Mouse (Mus musculus): ENCODE data around the gene Tmem123.

The Tmem123 gene

DNA sequence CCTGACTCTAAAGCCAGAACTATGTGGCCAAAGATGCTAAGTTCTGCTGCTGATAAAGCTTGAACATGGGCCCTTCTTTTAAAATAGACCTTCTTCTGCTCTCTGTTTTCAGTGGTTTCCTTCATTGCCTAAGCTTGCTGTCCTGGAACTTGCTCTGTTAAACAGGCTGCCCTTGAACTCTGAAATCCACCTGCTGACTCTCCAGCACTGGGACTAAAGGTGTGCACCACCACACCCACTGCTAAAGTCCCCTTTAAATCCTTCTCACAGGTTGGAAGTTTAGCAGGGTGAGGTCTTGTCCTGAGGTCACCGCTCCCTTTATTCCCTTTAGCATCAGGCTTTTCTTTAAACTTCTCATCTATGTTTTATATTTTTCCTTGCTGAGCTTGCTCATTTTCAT, 13.1 kb downstream of the Tmem123 start:
- no peak for DNase-seq

DNA sequence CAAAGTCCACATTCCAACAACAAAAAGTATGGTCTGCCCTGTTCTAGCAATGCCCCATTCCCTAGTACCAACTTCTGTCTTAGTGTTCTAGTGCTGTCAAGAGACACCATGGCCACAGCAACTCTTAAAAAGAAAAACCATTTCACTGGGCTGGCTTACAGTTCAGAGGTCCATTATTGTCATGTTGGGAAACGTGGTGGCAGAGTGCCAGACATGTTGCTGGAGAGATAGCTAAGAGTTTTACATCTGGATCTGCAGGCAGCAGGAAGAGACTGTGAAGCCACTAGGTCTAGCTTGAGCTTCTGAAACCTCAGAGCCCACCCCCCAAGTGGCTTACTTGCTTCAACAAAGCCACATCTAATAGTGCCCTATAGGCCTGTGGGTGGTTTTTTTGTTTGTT, 13.8 kb downstream of the Tmem123 start:
- DNase-seq, result no peak

DNA sequence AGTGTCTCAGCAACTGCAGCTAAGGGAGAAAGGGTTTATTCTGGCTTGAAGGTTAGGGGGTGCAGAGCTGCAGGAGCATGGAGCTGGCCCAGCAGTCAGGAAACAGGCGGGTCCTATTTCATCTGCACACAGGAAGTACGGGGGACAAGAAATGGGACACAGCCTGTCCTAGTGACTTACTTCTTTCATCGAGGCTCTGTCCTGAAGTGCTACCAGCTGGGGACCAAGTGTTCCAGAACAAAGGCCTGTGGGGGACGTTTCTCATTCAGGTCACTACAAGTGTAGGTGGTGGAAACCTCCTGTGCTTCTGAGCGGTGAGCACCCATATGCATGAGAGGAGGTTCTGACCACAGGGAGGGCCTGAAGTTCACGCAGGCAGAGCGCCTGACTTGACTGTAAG, 14.9 kb downstream of the Tmem123 start:
- DNase-seq, result no peak

DNA sequence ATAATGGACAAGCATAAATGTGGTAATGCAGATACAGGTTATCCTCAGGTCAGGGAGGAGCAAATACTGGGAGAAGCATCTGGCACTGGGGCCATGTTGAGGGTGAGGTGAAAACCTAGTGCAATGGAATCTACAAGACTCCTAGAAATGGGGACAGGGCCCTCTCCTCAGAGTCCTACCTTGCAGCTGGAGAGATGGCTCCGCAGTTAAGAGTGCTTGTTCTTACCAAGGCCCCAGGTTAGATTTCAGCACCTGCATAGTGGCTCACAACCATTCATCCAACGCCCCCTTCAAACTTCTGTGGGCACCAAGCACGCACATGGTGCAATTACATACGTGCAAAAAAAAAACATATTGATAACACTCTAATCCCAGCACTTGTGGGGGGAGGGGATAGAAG, 15.9 kb downstream of the Tmem123 start:
- no peak for DNase-seq

DNA sequence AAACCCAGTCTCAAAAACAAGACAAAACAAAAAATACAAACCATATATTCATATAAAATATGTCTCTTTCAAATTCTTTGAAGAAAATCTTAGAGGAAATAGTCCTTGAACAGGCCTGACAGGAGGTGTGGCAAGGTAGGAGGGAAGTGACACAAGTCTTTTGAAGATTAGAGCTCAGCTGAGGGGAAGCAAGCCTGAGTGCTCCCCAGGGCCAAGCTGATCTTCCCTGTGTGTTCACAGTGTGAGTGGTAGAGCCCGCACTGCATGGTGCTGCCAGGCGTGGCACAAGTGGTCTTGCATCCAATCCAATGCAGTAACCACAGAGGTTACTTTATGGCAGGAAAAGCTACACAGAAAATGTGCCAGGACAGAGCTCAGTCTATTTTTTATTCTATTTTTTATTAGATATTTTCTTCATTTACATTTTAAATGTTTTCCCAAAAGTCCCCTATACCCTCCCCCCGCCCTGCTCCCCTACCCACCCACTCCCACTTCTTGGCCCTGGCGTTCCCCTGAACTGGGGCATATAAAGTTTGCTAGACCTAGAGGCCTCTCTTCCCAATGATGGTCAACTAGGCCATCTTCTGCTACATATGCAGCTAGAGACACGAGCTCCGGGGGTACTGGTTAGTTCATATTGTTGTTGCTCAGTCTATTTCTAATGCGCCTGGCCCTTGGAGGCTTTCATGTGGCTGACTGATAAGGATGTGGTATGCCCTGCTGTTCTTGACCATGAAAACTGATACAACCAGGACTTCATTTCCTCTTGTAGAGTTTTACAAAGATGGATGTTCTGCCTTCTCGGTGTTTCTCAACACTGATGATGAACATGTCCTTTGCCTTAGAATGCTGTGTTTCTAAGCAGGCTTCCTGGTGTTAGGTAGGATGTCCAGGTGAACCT, 16.7 kb downstream of the Tmem123 start:
- DNase-seq, result no peak

DNA sequence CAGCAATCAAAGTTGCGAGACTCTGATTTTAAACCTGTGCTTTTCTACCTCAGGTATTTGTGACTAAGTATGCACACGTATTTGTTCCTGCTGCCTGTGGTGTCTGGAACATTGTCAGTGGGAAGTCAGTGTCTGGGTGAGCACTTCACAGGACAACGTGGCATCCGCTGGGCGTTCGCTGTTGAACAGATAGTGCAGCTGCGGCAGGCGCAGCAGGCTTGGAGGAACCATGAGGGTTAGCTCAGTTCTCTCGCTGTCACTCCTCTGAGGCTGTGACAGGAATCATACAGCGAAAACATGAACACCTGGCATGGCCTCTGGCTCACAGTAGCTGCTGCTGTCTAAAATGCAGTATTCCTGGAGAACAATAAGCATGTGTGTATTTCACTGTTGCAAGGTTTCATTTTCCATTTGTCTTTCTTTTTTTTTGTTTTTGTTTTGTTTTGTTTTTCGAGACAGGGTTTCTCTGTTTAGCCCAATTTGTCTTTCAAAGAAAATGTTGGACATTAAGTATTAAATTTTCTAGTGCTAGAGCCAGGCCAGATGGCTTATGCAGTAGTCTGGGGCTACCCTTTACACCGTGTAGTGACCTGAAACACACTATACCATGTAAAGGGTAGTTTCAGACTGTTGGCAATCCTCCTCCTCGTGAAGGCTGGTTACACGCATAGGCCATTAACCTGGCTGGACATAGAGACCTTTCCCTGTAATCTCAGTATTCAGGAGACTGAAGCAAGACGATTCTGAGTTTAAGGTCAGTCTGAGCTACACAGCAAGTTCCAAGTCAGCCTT, 20.2 kb downstream of the Tmem123 start:
- no peak for DNase-seq

DNA sequence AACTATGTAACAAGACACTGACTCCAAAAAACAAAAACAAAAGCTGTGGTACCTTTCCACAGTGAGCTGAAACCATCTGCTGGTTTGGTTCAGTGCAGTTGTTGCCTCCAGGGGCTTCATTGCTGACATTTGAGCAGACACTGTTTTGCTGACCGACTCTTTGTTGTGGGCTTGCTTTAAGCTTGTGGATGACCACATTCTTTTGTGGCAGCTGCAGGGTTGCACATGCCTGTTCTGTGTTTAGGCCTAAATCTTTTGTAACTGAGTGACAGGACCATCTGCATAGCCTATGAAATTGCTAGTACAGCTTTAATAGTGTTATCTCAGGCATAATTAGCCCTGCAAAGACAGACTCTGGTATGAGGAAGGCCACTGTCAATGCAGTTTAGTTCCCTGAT, 20.8 kb downstream of the Tmem123 start:
- peak; percentile 47 for DNase-seq

DNA sequence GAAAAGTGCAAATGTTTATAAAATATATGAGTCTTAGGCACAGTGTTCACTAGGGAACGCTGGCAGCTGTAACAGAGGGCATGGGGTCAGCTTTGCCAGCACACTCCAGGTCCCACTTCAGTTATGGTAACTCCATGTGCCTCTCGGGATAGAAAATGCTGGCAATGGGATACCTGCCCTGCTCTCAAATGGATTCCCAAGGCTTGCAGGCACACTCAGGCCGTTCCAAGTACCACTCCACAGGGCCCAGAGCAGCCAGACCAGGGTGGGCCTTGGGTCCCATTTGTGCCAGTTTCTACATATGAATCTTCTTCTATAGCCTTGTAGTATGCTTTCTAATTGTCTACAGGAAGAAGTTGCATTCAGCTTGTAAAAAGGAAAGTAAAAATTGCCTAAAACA, 21.6 kb downstream of the Tmem123 start:
- DNase-seq, result no peak

DNA sequence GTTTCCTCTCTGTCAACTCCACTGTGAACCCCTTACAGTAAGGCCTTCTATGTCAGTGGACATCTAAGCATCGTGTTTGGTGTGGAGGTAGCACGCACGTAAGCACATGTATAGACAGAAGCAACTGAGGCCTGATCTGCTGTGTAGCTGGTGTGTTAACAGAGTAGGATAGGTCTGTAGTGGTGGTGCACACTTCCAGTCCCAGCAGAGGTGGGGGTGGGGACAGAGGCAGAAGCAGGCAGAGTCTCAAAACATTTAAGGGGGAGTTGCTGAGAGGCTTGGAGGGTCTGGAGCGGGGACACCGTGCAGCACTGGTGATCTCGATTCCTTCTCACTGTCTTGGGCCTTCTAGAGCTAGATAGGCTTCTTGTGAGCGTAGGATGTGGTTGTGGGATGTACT, 22.2 kb downstream of the Tmem123 start:
- DNase-seq, result no peak

DNA sequence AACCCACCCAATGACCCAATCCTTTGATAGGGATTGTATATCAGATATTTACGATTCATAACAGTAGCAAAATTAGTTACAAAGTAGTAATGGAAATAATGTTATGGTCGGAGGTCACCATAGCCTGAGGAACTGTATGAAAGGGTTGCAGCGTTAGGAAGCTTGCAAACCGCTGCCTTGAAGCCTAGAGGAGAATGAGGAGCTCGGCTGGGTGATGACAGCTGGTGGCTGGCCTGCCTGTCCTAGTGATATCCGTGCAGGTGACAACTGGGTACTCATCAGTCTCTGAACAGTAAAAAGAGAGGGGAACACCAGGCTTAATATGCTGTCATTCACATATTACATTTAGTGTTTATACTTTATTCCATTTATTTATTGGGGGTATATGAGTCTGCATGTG, 24.6 kb downstream of the Tmem123 start:
- no peak for DNase-seq

DNA sequence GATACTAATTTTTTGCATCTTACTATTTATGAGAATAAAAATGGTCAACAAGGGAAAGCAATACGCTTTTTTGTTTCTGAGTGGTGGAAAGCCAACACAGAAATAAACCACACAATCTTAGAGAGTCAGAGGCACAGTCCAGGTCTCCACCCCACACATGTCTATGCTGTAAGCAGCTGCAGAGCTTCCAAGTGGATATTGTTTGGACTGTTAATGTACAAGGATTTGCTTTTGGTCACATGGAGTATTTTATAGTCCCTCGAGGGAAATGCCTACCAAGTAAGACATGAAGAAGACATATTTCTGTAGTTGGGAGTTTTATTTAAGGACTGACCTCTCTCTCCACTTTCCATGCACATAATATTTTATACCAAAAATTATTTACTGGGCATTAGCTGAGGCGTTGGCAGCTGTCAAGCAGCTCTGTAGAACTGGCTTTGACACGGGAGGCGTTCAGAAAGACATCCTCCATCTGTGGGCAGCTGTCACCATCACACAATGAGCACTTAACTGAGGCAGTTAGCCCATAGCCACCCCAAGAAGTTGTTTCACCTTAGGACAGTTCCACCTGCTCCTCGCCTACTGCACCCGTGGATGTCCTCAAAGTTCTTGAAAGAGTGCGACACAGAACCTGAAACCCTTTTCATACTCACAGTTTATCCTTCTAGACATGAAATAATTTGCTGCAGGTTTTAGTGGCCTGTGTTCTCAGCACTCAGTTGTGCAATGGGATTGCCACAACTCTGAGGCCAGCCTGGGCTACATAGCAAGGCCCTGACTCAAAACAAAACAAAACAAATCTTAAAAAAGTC, 26.1 kb downstream of the Tmem123 start:
- DNase-seq, result no peak

DNA sequence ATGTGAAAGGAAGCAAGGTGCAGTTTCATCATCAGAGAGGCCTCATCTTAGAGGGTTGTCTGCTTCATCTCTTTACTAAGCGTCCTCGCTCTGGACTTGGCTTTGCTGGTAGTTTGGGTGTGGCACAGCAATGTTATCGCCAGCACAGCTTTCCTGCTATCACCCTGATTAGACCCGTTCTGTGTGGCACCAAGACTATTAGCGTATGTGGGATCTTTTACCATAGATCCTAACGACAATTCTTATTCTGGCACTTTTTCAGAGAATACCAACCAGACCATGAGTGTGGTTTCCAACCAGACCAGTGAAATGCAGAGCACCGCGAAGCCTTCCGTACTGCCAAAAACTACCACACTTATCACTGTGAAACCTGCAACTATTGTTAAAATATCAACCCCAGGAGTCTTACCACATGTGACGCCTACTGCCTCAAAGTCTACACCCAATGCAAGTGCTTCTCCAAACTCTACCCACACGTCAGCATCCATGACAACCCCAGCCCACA, 26.8 kb downstream of the Tmem123 start:
- no peak for DNase-seq

DNA sequence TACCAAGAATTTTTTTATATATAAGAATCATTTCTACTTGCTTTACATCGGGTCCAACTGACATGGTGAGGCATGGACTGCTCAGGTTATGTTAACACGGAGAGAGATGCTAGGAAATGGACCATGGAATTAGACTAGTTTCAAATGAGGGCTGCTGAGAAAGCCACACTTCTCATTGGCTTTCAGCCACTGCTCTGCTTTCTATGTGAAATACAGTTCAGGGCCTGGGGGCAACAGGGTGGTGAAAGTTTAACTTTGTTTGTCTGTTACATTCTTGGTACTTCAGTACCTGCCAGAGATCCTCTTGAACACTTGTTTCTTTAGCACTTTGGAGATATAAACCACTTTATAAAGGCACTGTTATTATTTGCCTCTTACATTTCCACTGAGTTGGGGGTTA, 29.7 kb downstream of the Tmem123 start:
- no peak for DNase-seq

DNA sequence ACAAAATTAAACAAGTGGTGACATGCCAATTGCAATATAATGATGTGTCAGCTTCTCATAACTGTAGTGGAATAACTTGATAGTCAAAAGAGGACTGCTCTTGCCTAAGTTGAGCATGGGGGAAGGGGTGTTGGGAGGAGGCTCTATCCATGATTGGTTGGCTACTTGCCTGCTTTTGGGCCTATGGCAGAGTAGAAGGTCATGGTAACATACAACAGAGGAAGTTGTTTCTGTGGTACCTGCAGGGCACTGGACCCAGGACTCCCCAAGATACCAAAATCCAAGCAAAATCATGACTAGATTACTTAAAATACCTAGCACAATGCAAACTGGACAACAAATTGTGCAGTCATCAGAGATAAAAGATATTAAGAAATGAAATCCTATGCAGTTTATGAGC, 31.7 kb downstream of the Tmem123 start:
- DNase-seq, result no peak

DNA sequence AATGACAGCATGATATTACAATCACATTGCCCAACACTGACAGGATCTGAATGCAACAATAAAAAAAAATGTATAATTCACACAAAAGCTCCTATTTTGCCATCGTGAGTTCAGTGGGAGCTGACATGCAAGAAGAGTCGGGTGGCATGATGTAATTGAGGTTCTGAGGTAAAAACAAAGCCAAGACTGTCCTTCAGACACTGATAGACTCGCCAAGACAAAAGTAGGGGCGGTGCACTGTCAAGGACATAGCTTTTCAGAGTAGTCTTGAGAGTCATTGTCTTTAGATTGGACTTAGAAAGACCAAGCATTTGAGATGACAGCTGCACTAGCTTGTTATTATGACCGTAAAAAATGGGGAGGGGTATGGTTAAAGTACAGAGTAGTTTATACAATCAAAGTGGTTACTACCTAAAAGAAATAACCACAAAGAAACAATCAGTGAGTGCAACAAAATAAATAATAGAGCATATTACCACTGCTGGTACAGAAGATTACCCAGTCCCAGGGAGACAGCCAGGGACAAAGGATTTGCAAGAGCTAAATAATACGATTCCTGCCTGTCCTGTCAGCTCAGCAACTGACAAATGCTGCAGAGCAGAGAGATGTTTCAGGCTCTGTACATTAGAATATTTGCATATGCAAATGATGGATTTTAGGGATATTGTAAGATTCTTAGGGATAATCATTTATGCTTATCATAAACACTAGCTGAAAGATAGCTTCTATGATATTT, 32.5 kb downstream of the Tmem123 start:
- DNase-seq, result no peak

DNA sequence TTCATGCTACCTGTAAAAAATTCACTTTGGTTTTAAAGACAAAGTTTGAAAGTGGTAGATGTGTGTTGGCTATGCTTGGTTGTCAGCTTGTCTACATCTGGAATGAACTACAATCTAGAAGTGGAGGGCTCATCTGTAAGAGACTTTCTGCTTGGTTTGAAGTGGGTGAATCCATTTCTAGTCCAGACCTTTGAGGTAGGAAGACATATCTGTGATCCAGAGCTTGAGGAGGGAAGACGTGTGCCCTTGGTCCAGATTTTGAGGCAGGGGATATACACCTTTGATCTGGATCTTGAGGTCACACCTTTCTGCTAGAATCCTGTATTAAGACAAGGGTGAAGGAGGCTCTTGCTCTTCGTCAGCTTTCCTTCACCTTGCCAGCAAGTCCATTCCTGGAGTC, 33.7 kb downstream of the Tmem123 start:
- no peak for DNase-seq

DNA sequence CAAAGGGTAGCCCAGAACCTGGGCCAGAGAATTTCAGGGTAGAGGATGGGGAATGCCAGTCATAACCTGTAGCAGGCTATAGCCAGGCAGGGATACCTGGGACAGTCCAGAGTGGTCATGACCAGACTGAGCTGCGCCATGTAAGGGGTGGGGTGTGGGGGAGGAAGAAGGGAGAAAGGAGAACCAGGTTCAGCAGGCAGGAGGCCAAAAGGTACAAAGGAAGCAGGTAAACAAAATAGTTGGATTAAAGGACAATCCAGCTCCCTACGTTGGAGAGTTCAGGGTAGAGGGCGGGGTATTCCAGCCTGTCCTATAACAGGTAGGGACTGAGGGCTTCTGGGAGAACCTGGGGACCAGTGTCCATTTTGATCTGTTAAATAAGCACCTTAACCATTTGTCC, 34.7 kb downstream of the Tmem123 start:
- DNase-seq, result no peak

DNA sequence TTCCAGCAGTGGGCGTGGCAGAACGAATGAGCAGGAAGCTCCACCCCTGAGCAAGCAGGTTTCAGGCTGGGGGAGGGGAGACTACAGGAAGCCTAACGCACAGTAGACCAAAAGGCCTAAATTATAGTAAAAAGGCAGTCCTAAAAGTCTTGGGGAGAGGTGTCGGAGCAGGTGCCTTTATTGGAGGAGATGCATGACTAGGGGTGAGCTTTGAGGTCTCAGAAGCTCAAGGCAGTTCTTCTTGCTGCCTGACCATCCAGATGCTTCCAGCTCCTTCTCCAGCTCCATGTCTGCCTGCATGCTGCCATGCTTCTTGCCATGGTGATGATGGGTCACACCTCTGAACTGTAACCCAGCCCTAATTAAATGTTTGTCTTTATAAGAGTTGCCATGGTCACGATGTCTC, 41.3 kb downstream of the Tmem123 start:
- no peak for DNase-seq

DNA sequence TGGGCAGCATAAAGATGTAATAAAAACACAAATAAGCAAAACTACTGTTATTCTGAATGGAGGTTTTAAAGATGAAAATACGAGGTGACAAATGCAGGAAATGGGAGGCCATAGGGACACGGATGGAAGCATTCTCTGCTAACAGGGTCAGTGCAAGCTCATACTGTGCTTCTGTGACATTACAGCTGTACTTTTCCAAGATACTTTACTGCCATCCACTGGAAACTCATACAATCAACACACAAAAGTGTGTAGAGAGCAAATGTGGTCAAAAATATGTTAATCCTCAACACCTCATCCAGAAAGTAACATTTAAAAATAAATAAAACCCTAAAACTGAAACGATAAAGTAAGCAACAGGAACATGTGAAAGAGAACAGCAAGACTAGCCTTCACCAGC, 58.9 kb downstream of the Tmem123 start:
- no peak for DNase-seq

DNA sequence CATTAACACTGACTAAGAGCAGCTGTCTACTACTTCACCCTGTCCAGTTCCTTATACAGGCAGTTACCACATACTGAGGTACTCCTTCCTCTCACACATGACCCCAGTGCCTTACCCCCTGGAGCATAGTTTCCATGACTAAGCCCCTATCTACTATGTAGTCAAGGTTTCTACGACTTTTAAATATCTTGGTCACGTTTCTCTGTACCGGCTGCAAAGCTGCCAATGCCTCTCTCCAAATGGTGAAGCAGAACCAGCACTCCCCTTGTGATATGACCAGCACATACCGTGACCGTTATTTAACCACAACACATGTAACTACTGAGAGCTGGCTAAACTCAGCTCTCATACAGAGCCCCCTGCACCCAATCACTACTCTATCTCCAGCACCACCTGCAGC, 61.1 kb downstream of the Tmem123 start:
- no peak for DNase-seq

DNA sequence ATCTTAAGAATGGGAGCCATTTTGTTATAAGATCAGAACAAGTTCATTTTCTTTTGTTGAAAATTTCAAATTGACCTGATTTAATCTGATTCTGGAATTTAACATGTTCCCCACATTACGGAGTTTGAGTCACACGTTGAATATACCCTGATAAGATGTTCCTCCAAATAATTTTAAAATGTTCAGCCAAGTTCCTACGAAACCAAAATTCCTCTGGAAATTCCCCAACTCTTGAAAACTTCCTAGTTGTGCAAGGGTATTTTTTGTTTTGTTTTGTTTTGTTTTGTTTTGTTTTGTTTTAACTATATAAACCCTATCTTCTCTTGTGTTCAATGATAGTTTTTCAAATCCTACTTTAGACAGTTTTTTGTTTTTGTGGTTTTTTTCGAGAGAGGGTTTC, 64.9 kb downstream of the Tmem123 start:
- DNase-seq, result no peak

All from embryo, embryonic 11 days (tissue).